Comparison of ENCODE assay signal across 15 mouse cellular contexts in genomic region chr3:104336308-104336707, GRCm38 (mm10).
DNase-seq lines count a peak whose midpoint lies in the region; ATAC-seq lines count a peak whose summit lies in the region.
"Had no signal": no experiment of that assay in that cellular context is flagged by ENCODE, and none has a peak within 500 bp of the region (broad histone marks: within the 10 kb centered on the region; RNA-seq: fewer than 3 reads in every experiment).

No protein-coding gene starts in this region.

- no peaks in the 10 kb centered on the region for H3K36me3 ChIP-seq in forebrain, embryonic 13.5 days (ENCODE audit: poor library complexity, severe bottlenecking)
- no peaks in the 10 kb centered on the region for H3K36me3 ChIP-seq in forebrain, embryonic 10.5 days (replicated peaks)
- H3K36me3 ChIP-seq: heart, embryonic 13.5 days had no signal

- no peak overlapping the region for H3K4me2 ChIP-seq in forebrain, embryonic 13.5 days
- H3K4me2 ChIP-seq: heart, embryonic 13.5 days had no signal

- no peaks in the 10 kb centered on the region; the same call in 1 of the 2 replicates for H3K9me3 ChIP-seq in forebrain, embryonic 13.5 days (replicated peaks)
- no peaks in the 10 kb centered on the region for H3K9me3 ChIP-seq in forebrain, embryonic 10.5 days

- peak overlapping the region; percentile 62 for H3K27ac ChIP-seq in forebrain, embryonic 13.5 days
- H3K27ac ChIP-seq in forebrain, embryonic 10.5 days: no peak overlapping the region
- H3K27ac ChIP-seq: heart, embryonic 13.5 days; stomach, postnatal 0 days had no signal

- H3K9ac ChIP-seq in forebrain, embryonic 13.5 days: no peak overlapping the region
- H3K9ac ChIP-seq: heart, embryonic 13.5 days had no signal

- intact Hi-C loops in left cerebral cortex, postnatal 25 days (cut with DNase I): no loop called here

- H3K4me1 ChIP-seq in forebrain, embryonic 13.5 days: peaks cover 30% of the 10 kb centered on the region
- peaks cover 12% of the 10 kb centered on the region for H3K4me1 ChIP-seq in forebrain, embryonic 10.5 days

- peak; percentile 51 for ATAC-seq in forebrain, embryonic 13.5 days
- ATAC-seq in granulocyte monocyte progenitor cell, adult 5-6 weeks (replicated peaks; ENCODE audit: poor library complexity, severe bottlenecking): no peak

- no peaks in the 10 kb centered on the region for H3K27me3 ChIP-seq in forebrain, embryonic 13.5 days
- H3K27me3 ChIP-seq in forebrain, embryonic 10.5 days (ENCODE audit: poor library complexity, severe bottlenecking): no peaks in the 10 kb centered on the region
- H3K27me3 ChIP-seq: heart, embryonic 13.5 days had no signal

- DNase-seq in forebrain, embryonic 10.5 days (ENCODE audit: extremely low spot score, low spot score): no peak
- DNase-seq in urinary bladder, postnatal 14 days (ENCODE audit: low spot score): peak; percentile 42
- no peak for DNase-seq in urinary bladder, postnatal 10 days (ENCODE audit: low spot score)
- DNase-seq in left cerebral cortex, postnatal 25 days (ENCODE audit: low spot score in 2 of 2): peak; percentile 28 to 43
- DNase-seq in gastrocnemius, postnatal 4 days (ENCODE audit: low spot score in 2 of 2): no peak
- no peak for DNase-seq in kidney, adult 18-20 months
- DNase-seq: adrenal gland, adult 8-10 months; B cell, adult 2 months; cerebellum, adult 8-10 months; kidney, adult 8-10 months; layer of hippocampus, postnatal 36 days had no signal

- 34% methylated on average over 4 of the region's 4 CpGs for WGBS in forebrain, embryonic 13.5 days
- 67% methylated on average over 4 of the region's 4 CpGs for whole genome bisulfite sequencing in forebrain, embryonic 10.5 days

- no peak overlapping the region for H3K4me3 ChIP-seq in forebrain, embryonic 13.5 days
- H3K4me3 ChIP-seq in forebrain, embryonic 10.5 days: no peak overlapping the region
- H3K4me3 ChIP-seq: heart, embryonic 13.5 days had no signal

Comparison
In these comparisons a context has a peak if more than half of its experiments do, and no peak if none do; other contexts are left out.
1. DNase-seq: peak in urinary bladder, postnatal 14 days (single experiment) and left cerebral cortex, postnatal 25 days (2 of 2); none in forebrain, embryonic 10.5 days (single experiment), urinary bladder, postnatal 10 days (single experiment), gastrocnemius, postnatal 4 days (0 of 2) and kidney, adult 18-20 months (single experiment).